Mouse (Mus musculus): ENCODE measurements around the gene Gm42791.

The Gm42791 gene

GRCm38 (mm10) chr5:148982396-148982795, 12.6 kb downstream of the Gm42791 start:
- no peak for DNase-seq (ENCODE audit: inconsistent age in 2 of 2, low spot score in 1 of 2)

GRCm38 (mm10) chr5:148980607-148981006, 14.3 kb downstream of the Gm42791 start:
- peak in 1 of 2 experiments; percentile 77 for DNase-seq (ENCODE audit: inconsistent age in 2 of 2, low spot score in 1 of 2)

- DNase-seq (ENCODE audit: inconsistent age in 2 of 2, low spot score in 1 of 2), result peak in 1 of 2 experiments; percentile 64
Measured at GRCm38 (mm10) chr5:148978458-148979165, 16.3 kb downstream of the Gm42791 start.

GRCm38 (mm10) chr5:148977698-148978457, 17.1 kb downstream of the Gm42791 start:
- peak in 1 of 2 experiments; percentile 79 for DNase-seq (ENCODE audit: inconsistent age in 2 of 2, low spot score in 1 of 2)

GRCm38 (mm10) chr5:148976876-148977275, 18.1 kb downstream of the Gm42791 start:
- no peak for DNase-seq (ENCODE audit: inconsistent age in 2 of 2, low spot score in 1 of 2)

- peak; percentile 24 to 67 for DNase-seq (ENCODE audit: inconsistent age in 2 of 2, low spot score in 1 of 2)
Measured at GRCm38 (mm10) chr5:148975035-148975434, 19.9 kb downstream of the Gm42791 start.

GRCm38 (mm10) chr5:148973019-148973668, 21.8 kb downstream of the Gm42791 start:
- peak; percentile 93 to 95 for DNase-seq (ENCODE audit: inconsistent age in 2 of 2, low spot score in 1 of 2)

- DNase-seq (ENCODE audit: inconsistent age in 2 of 2, low spot score in 1 of 2), result no peak
Measured at GRCm38 (mm10) chr5:148972167-148972566, 22.8 kb downstream of the Gm42791 start.

GRCm38 (mm10) chr5:148969648-148970047, 25.3 kb downstream of the Gm42791 start:
- DNase-seq (ENCODE audit: inconsistent age in 2 of 2, low spot score in 1 of 2), result peak; percentile 52 to 63

- DNase-seq (ENCODE audit: inconsistent age in 2 of 2, low spot score in 1 of 2), result peak in 1 of 2 experiments; percentile 49
Measured at GRCm38 (mm10) chr5:148968958-148969576, 25.9 kb downstream of the Gm42791 start.

- peak in 1 of 2 experiments; percentile 17 for DNase-seq (ENCODE audit: inconsistent age in 2 of 2, low spot score in 1 of 2)
Measured at GRCm38 (mm10) chr5:148968179-148968578, 26.8 kb downstream of the Gm42791 start.

- no peak for DNase-seq (ENCODE audit: inconsistent age in 2 of 2, low spot score in 1 of 2)
Measured at GRCm38 (mm10) chr5:148966395-148966794, 28.6 kb downstream of the Gm42791 start.

GRCm38 (mm10) chr5:148965691-148966333, 29.1 kb downstream of the Gm42791 start:
- DNase-seq (ENCODE audit: inconsistent age in 2 of 2, low spot score in 1 of 2), result peak; percentile 87 to 90

GRCm38 (mm10) chr5:148965089-148965591, 29.8 kb downstream of the Gm42791 start:
- peak in 1 of 2 experiments; percentile 81 for DNase-seq (ENCODE audit: inconsistent age in 2 of 2, low spot score in 1 of 2)

- DNase-seq (ENCODE audit: inconsistent age in 2 of 2, low spot score in 1 of 2), result peak in 1 of 2 experiments; percentile 83
Measured at GRCm38 (mm10) chr5:148964251-148964650, 30.7 kb downstream of the Gm42791 start.

GRCm38 (mm10) chr5:148960211-148960610, 34.7 kb downstream of the Gm42791 start:
- DNase-seq (ENCODE audit: inconsistent age in 2 of 2, low spot score in 1 of 2), result peak; percentile 57 to 85

- DNase-seq (ENCODE audit: inconsistent age in 2 of 2, low spot score in 1 of 2), result peak; percentile 86 to 93
Measured at GRCm38 (mm10) chr5:148959068-148959990, 35.6 kb downstream of the Gm42791 start.

- DNase-seq (ENCODE audit: inconsistent age in 2 of 2, low spot score in 1 of 2), result peak in 1 of 2 experiments; percentile 72
Measured at GRCm38 (mm10) chr5:148958355-148958754, 36.6 kb downstream of the Gm42791 start.

- DNase-seq (ENCODE audit: inconsistent age in 2 of 2, low spot score in 1 of 2), result no peak
Measured at GRCm38 (mm10) chr5:148956898-148957535, 37.9 kb downstream of the Gm42791 start.

All from adrenal gland, adult (tissue).